Mouse (Mus musculus) brain, embryonic 14.5 days (tissue): ENCODE data around the gene Pparg.

ENCODE experiments used
- CTCF ChIP-seq: fragments of 200-500 bp; IDR thresholded peaks from 2 replicates; pipeline ENCODE4 v1.5.1; 2012; ENCODE audit warnings: inconsistent platforms, mild to moderate bottlenecking, moderate library complexity, borderline replicate concordance; ENCODE audit not compliant: insufficient read depth, insufficient read length; ENCODE audit errors: extremely low read depth
- POLR2A ChIP-seq: fragments of 200-500 bp; IDR thresholded peaks from 2 replicates; pipeline ENCODE4 v1.6.1; 2012; ENCODE audit warnings: mild to moderate bottlenecking, inconsistent platforms, borderline replicate concordance; ENCODE audit not compliant: poor library complexity, insufficient read depth, insufficient read length, severe bottlenecking; ENCODE audit errors: extremely low read depth

GRCm38 (mm10) chr6:115404354-115404753 lies 43.6 kb downstream of the Pparg start:
- TF ChIP-seq POLR2A (no peak), CTCF (no peak)
